Mouse (Mus musculus) heart, embryonic 12.5 days (tissue): ENCODE measurements around the gene Olfr344. TPM values are rescaled to one million over a fixed set of nuclear protein-coding genes. Genes with fewer than 3 reads are reported as not detected.

Experiments
- ATAC-seq: fragments of 200-750 bp; cut with Nextera tagmentation; 2 replicates; pipeline ENCODE4 v1.8.0; 2017; ENCODE audit warnings: moderate TSS enrichment, moderate library complexity; ENCODE audit not compliant: insufficient number of reproducible peaks, low FRiP score
- H3K27ac ChIP-seq: fragments of 300-500 bp; sonication (generic); 2 replicates; pipeline ENCODE4 v1.5.1; 2016; ENCODE audit warnings: mild to moderate bottlenecking, moderate library complexity; ENCODE audit not compliant: poor library complexity, severe bottlenecking
- H3K27me3 ChIP-seq: fragments of 300-500 bp; sonication (generic); replicated peaks from 2 replicates; pipeline ENCODE4 v1.6.1; 2016; ENCODE audit warnings: mild to moderate bottlenecking, moderate library complexity
- H3K36me3 ChIP-seq: fragments of 300-500 bp; sonication (generic); 2 replicates; pipeline ENCODE4 v1.6.1; 2016; ENCODE audit warnings: mild to moderate bottlenecking, moderate library complexity
- H3K4me1 ChIP-seq: fragments of 300-500 bp; sonication (generic); replicated peaks from 2 replicates; pipeline ENCODE4 v1.6.1; 2016; ENCODE audit warnings: mild to moderate bottlenecking
- H3K4me2 ChIP-seq: fragments of 300-500 bp; sonication (generic); 2 replicates; pipeline ENCODE4 v1.6.1; 2016; ENCODE audit warnings: mild to moderate bottlenecking, moderate library complexity
- H3K4me3 ChIP-seq: fragments of 300-500 bp; sonication (generic); 2 replicates; pipeline ENCODE4 v1.5.1; 2016; ENCODE audit warnings: mild to moderate bottlenecking
- H3K9ac ChIP-seq: fragments of 300-500 bp; sonication (generic); 2 replicates; pipeline ENCODE4 v1.6.1; 2016; ENCODE audit warnings: mild to moderate bottlenecking, moderate library complexity
- H3K9me3 ChIP-seq: fragments of 300-500 bp; sonication (generic); replicated peaks from 2 replicates; pipeline ENCODE4 v1.6.1; 2016; ENCODE audit warnings: mild to moderate bottlenecking, moderate library complexity
- WGBS: fragments of 180-500 bp; shearing (Covaris S2); methylation state at CpG from one replicate; pipeline ENCODE4 v1.1.7; 2016; 5-methylcytosine and 5-hydroxymethylcytosine counted together
- polyA plus RNA-seq: library from polyadenylated mRNA; unstranded; fragments of >200 nt; fragmentation: Nextera tagmentation; extraction: Ambion mirVana; gene quantifications from 2 replicates; pipeline ENCODE4 v1.2.1, GENCODE M21; 2016

Olfr344 gene
- polyA plus RNA-seq, result not detected in 2 replicates

DNA sequence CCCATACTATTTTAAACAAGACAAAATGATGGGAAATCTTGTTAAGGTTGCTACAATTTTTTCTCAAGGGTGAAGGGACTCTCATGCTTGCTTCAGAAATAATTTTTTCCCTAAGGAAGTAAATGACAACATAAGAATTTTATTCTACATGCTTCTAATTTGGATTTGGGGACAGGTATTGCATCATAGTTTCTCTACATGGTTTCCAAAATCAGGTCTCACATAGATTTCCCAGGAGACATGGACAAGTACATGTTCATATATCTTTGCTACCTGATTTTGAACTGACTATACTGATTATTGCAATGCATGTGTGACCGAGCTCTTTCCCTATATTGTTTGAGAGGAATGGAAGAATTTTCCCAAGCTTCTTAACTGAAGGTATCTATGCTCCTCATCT lies at the start of gene Olfr344:
Olfr344 (plus strand) TSS at position 301 of the 400 bp plus-strand sequence.
- H3K9ac ChIP-seq, result no peak within 1 kb of the TSS
- no peaks in the 10 kb centered on the region for H3K36me3 ChIP-seq
- no peaks in the 10 kb centered on the region for H3K4me1 ChIP-seq
- no peak within 1 kb of the TSS for H3K4me3 ChIP-seq
- H3K27ac ChIP-seq, result no peak within 1 kb of the TSS
- WGBS, result 69% methylated on average over 1 of the region's 1 CpGs
- H3K4me2 ChIP-seq, result no peak within 1 kb of the TSS
- peaks cover 8% of the 10 kb centered on the region; the same call in 1 of the 2 replicates for H3K9me3 ChIP-seq
- no peak for ATAC-seq
- H3K27me3 ChIP-seq, result no peaks in the 10 kb centered on the region

DNA sequence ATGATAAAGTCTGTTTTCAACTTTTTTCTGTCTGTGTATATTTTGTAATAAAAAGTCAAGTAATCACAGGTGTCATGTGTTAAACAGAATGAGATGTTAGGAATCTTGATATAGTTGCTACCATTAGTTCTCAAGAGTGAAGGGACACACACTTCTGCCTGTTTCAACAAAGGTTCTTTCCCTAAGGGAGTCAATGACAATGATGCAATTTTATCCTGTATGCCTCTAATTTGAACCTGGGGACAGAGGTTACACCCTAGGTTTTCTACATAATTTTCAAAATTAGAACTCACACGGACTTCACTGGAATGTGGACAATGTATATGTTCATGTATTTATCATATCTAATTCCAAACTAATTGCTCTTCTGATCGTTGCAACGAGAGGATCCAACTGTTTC lies 41.8 kb upstream of the Olfr344 start, which contains the start of gene Olfr342:
Olfr342 (plus strand) TSS at position 301 of the 400 bp plus-strand sequence.
- Histone ChIP-seq H3K4me1 (no peaks in the 10 kb centered on the region), H3K9ac (no peak within 1 kb of the TSS), H3K9me3 (peaks cover 16% of the 10 kb centered on the region), H3K36me3 (no peaks in the 10 kb centered on the region), H3K4me3 (no peak within 1 kb of the TSS), H3K4me2 (no peak within 1 kb of the TSS), H3K27me3 (no peaks in the 10 kb centered on the region), H3K27ac (no peak within 1 kb of the TSS)
- no peak for ATAC-seq
- 59% methylated on average over 3 of the region's 3 CpGs for WGBS

DNA sequence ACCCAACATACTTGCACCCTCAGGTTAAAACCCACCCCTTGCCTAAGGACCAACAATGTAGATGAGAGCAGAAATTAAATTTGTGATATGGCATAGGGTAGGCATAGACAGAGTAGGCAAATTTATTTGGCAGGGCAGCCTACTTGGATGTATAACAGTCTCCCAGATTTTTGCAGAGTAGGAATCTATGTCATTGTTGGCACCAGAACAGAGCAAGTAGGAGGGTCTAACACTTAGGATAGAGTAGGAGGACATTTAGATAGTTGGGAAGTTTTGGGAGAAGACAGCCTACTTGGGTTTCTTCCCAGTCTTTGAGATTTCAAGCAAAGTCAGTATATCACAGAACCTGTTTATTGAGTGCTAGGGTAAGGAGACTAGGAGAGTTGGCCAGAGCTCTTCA lies 1.3 kb upstream of the Olfr344 start:
- H3K4me2 ChIP-seq, result no peak overlapping the region
- H3K27ac ChIP-seq, result no peak overlapping the region
- no peak for ATAC-seq
- H3K4me3 ChIP-seq, result no peak overlapping the region
- no peaks in the 10 kb centered on the region for H3K36me3 ChIP-seq
- peaks cover 12% of the 10 kb centered on the region for H3K9me3 ChIP-seq
- no peaks in the 10 kb centered on the region for H3K27me3 ChIP-seq
- H3K4me1 ChIP-seq, result no peaks in the 10 kb centered on the region
- H3K9ac ChIP-seq, result no peak overlapping the region

DNA sequence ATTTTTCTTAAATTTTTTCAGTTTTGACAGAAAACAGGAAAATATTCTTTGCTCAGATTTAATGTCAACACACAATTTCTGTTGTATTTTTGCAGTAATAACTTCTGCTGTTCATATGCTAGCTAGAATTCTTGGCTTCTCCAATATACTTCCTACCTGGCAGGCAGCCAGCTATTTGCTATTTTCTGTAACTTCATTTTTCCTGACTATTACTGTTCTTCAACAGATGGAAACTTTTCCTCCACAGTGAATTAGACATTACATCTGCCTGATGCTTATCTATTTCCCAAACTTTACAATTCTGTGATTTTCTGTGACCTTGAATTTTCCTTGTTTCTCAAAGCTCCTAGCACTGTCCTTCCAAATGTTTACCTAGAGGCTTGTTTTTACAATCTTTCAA lies 560 bp downstream of the Olfr344 start:
- Histone ChIP-seq H3K36me3 (no peaks in the 10 kb centered on the region), H3K9me3 (peaks cover 8% of the 10 kb centered on the region; the same call in 1 of the 2 replicates), H3K4me2 (no peak overlapping the region), H3K27me3 (no peaks in the 10 kb centered on the region), H3K4me3 (no peak overlapping the region), H3K27ac (no peak overlapping the region), H3K4me1 (no peaks in the 10 kb centered on the region), H3K9ac (no peak overlapping the region)
- no peak for ATAC-seq

DNA sequence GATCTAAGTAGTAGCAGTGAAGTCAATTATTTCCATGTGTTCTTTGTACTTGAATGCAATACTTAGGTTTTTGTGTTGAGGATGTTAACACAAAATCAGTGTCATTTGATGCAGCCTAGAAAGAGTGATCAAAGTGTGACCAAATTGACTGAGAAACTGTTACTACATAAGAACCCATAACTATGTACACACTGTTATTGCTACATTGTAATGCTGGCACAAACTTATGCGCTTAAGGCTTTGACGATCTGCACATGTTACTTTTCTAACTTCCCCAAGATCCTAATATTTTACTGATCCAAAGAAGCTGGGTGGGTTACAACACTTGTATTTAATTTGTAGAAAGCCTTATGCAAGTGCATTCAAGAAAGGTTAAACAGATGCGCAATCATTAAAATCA lies 1.4 kb downstream of the Olfr344 start:
- ATAC-seq, result no peak
- Histone ChIP-seq H3K27me3 (no peaks in the 10 kb centered on the region), H3K9me3 (peaks cover 8% of the 10 kb centered on the region; the same call in 1 of the 2 replicates), H3K4me3 (no peak overlapping the region), H3K4me2 (no peak overlapping the region), H3K27ac (no peak overlapping the region), H3K4me1 (no peaks in the 10 kb centered on the region), H3K36me3 (no peaks in the 10 kb centered on the region), H3K9ac (no peak overlapping the region)
- 91% methylated on average over 3 of the region's 3 CpGs for WGBS

Other genes starting within 250 kb of the Olfr344 start
- not detected in 2 replicates for gene Olfr338, start 193.1 kb upstream of the Olfr344 start, polyA plus RNA-seq
- gene Olfr339, start 147.7 kb upstream of the Olfr344 start, polyA plus RNA-seq, result not detected in 2 replicates
- not detected in 2 replicates for gene Olfr340, start 114.1 kb upstream of the Olfr344 start, polyA plus RNA-seq
- gene Olfr341, start 84.2 kb upstream of the Olfr344 start, polyA plus RNA-seq, result not detected in 2 replicates
- not detected in 2 replicates for gene Olfr342, start 41.7 kb upstream of the Olfr344 start, polyA plus RNA-seq
- not detected in 2 replicates for gene Olfr345, start 73.4 kb downstream of the Olfr344 start, polyA plus RNA-seq
- not detected in 2 replicates for gene Olfr346, start 119.1 kb downstream of the Olfr344 start, polyA plus RNA-seq
- not detected in 2 replicates for gene Olfr347, start 165.2 kb downstream of the Olfr344 start, polyA plus RNA-seq
- not detected in 2 replicates for gene Olfr348, start 217.6 kb downstream of the Olfr344 start, polyA plus RNA-seq
- gene Olfr50, start 223.9 kb downstream of the Olfr344 start, polyA plus RNA-seq, result not detected in 2 replicates